In genomic region chr16:94957156-94957828, GRCm38 (mm10) we compare ENCODE assay signal across 29 mouse cellular contexts. TPM values are rescaled to one million over a fixed set of nuclear protein-coding genes. Genes with fewer than 3 reads are reported as not detected.
A peak's percentile ranks its signal among the peaks of the same experiment; 100 is the strongest.
DNase-seq lines count a peak whose midpoint lies in the region; ATAC-seq and TF ChIP-seq lines count a peak whose summit lies in the region.
"Had no signal": no experiment of that assay in that cellular context is flagged by ENCODE, and none has a peak within 500 bp of the region (broad histone marks: within the 10 kb centered on the region; RNA-seq: fewer than 3 reads in every experiment).

No protein-coding gene starts in this region.

- no peak for TF ChIP-seq CTCF in layer of hippocampus, adult 2 months (conservative IDR thresholded peaks at IDR 0.05)

- H3K27ac ChIP-seq in hindbrain, embryonic 10.5 days = no peak overlapping the region
- no peak overlapping the region for H3K27ac ChIP-seq in hindbrain, embryonic 14.5 days
- peak overlapping the region; percentile 78 for H3K27ac ChIP-seq in layer of hippocampus, adult 2 months
- H3K27ac ChIP-seq: embryonic facial prominence, embryonic 13.5 days; forebrain, embryonic 12.5 days; gastrocnemius, adult 2 months; heart, embryonic 15.5 days; intestine, embryonic 15.5 days; liver, embryonic 13.5 days; midbrain, embryonic 12.5 days had no signal

- ATAC-seq in hindbrain, embryonic 14.5 days (ENCODE audit: low FRiP score) = no peak
- ATAC-seq in megakaryocyte progenitor cell, adult 5-6 weeks (replicated peaks; ENCODE audit: poor library complexity) = no peak
- ATAC-seq: intestine, embryonic 15.5 days had no signal

- no peak overlapping the region for H3K9ac ChIP-seq in hindbrain, embryonic 14.5 days
- H3K9ac ChIP-seq: embryonic facial prominence, embryonic 13.5 days; forebrain, embryonic 12.5 days; heart, embryonic 15.5 days; intestine, embryonic 15.5 days; liver, embryonic 13.5 days; midbrain, embryonic 12.5 days had no signal

- no peaks in the 10 kb centered on the region for H3K27me3 ChIP-seq in hindbrain, embryonic 10.5 days (ENCODE audit: insufficient read depth, poor library complexity, severe bottlenecking)
- no peaks in the 10 kb centered on the region for H3K27me3 ChIP-seq in hindbrain, embryonic 14.5 days (ENCODE audit: control insufficient read depth, insufficient read depth, low read length)
- H3K27me3 ChIP-seq: embryonic facial prominence, embryonic 13.5 days; forebrain, embryonic 12.5 days; heart, embryonic 15.5 days; intestine, embryonic 15.5 days; liver, embryonic 13.5 days; midbrain, embryonic 12.5 days had no signal

- peak; percentile 36 for DNase-seq in cerebellum, adult 11-12 months
- DNase-seq in cerebellum, postnatal 14 days = no peak
- peak; percentile 4 for DNase-seq in hindbrain, embryonic 10.5 days (ENCODE audit: low spot score)
- DNase-seq in hindbrain, embryonic 14.5 days (ENCODE audit: low spot score) = no peak
- DNase-seq in layer of hippocampus, adult 2 months (ENCODE audit: low spot score in 2 of 2) = no peak
- no peak for DNase-seq in layer of hippocampus, adult 9-10 months (ENCODE audit: low spot score)
- DNase-seq in brain, adult 2 months (ENCODE audit: low read depth, low spot score) = peak; percentile 68
- DNase-seq: adrenal gland, postnatal 14 days; embryo, embryonic 11 days; gastrocnemius, adult 2 months; heart, postnatal 36 days; kidney, adult 8-10 months; kidney, postnatal 14 days; liver, embryonic 13.5 days; lung, adult 2 months; lung, postnatal 14 days; right cerebral cortex, postnatal 14 days had no signal

- no peak overlapping the region for H3K4me3 ChIP-seq in hindbrain, embryonic 10.5 days
- no peak overlapping the region for H3K4me3 ChIP-seq in hindbrain, embryonic 14.5 days (replicated peaks; ENCODE audit: low read length)
- H3K4me3 ChIP-seq in layer of hippocampus, adult 2 months = no peak overlapping the region
- H3K4me3 ChIP-seq: embryonic facial prominence, embryonic 13.5 days; erythroblast, embryonic 14.5 days; forebrain, embryonic 12.5 days; gastrocnemius, adult 2 months; heart, embryonic 15.5 days; intestine, embryonic 15.5 days; liver, embryonic 13.5 days; midbrain, embryonic 12.5 days had no signal

- WGBS in hindbrain, embryonic 10.5 days = 91% methylated on average over 9 of the region's 9 CpGs
- WGBS in hindbrain, embryonic 14.5 days = 77% methylated on average over 9 of the region's 9 CpGs

- H3K4me2 ChIP-seq in hindbrain, embryonic 14.5 days (replicated peaks) = no peak overlapping the region
- H3K4me2 ChIP-seq: embryonic facial prominence, embryonic 13.5 days; forebrain, embryonic 12.5 days; heart, embryonic 15.5 days; intestine, embryonic 15.5 days; liver, embryonic 13.5 days; midbrain, embryonic 12.5 days had no signal

- no peaks in the 10 kb centered on the region for H3K36me3 ChIP-seq in hindbrain, embryonic 10.5 days
- H3K36me3 ChIP-seq in hindbrain, embryonic 14.5 days (replicated peaks; ENCODE audit: control insufficient read depth, insufficient read depth) = no peaks in the 10 kb centered on the region
- H3K36me3 ChIP-seq: embryonic facial prominence, embryonic 13.5 days; forebrain, embryonic 12.5 days; heart, embryonic 15.5 days; intestine, embryonic 15.5 days; liver, embryonic 13.5 days; midbrain, embryonic 12.5 days had no signal

- H3K9me3 ChIP-seq in hindbrain, embryonic 10.5 days = no peaks in the 10 kb centered on the region
- no peaks in the 10 kb centered on the region for H3K9me3 ChIP-seq in hindbrain, embryonic 14.5 days (ENCODE audit: control insufficient read depth, low read length)
- H3K9me3 ChIP-seq: embryonic facial prominence, embryonic 13.5 days; forebrain, embryonic 12.5 days; heart, embryonic 15.5 days; intestine, embryonic 15.5 days; liver, embryonic 13.5 days; midbrain, embryonic 12.5 days had no signal

- peaks cover 6% of the 10 kb centered on the region; the same call in 1 of the 2 replicates for H3K4me1 ChIP-seq in hindbrain, embryonic 10.5 days (replicated peaks)
- H3K4me1 ChIP-seq in hindbrain, embryonic 14.5 days (replicated peaks; ENCODE audit: control insufficient read depth, insufficient read depth, low read length) = no peaks in the 10 kb centered on the region
- H3K4me1 ChIP-seq: forebrain, embryonic 12.5 days; heart, embryonic 15.5 days; intestine, embryonic 15.5 days; liver, embryonic 13.5 days; midbrain, embryonic 12.5 days had no signal

RNA-seq across cellular contexts. Expression of gene Kcnj6, which starts 40.2 kb away (rescaled TPM):
- polyA plus RNA-seq in hindbrain, embryonic 10.5 days (2016; fragmentation: Nextera tagmentation; extraction: Ambion mirVana) = not detected in 2 replicates
- 2.8 and 3.4 TPM in 2 replicates for polyA plus RNA-seq in hindbrain, embryonic 14.5 days (2014; fragmentation: Nextera tagmentation; extraction: Ambion mirVana)
- total RNA-seq in layer of hippocampus, adult 2 months (2021) = 100 to 1,000 TPM; 128 to 133 TPM
- total RNA-seq in megakaryocyte progenitor cell, adult 5-6 weeks (2015) = not detected in 2 replicates
- not detected in 2 replicates for total RNA-seq in megakaryocyte progenitor cell, adult 5-6 weeks (2017)
- total RNA-seq: gastrocnemius, adult 2 months; gastrocnemius, postnatal 4 days; heart, postnatal 36 days; megakaryocyte, adult 5-6 weeks had no signal
- polyA plus RNA-seq: liver, embryonic 13.5 days; lung, adult 2 months; neural tube, embryonic 11.5 days; spleen, adult 2 months; urinary bladder, adult 2 months had no signal

Comparison
In these comparisons a context has a peak if more than half of its experiments do, and no peak if none do; other contexts are left out.
1. DNase-seq: peak in cerebellum, adult 11-12 months (single experiment), hindbrain, embryonic 10.5 days (single experiment) and brain, adult 2 months (single experiment); none in cerebellum, postnatal 14 days (0 of 2), hindbrain, embryonic 14.5 days (single experiment), layer of hippocampus, adult 2 months (0 of 2) and layer of hippocampus, adult 9-10 months (single experiment).
2. RNA of gene Kcnj6, which starts 40.2 kb away (total RNA-seq): 128 to 133 TPM in layer of hippocampus, adult 2 months; not detected in megakaryocyte progenitor cell, adult 5-6 weeks; every median in the first group is over 100 times any median in the second.